Mouse (Mus musculus): ENCODE data around the gene Arnt2. TPM values are rescaled to one million over a fixed set of nuclear protein-coding genes. Genes with fewer than 3 reads are reported as not detected.

The Arnt2 gene
- polyA plus RNA-seq, 1 experiment from 2014 or later = 2.3 TPM

GRCm38 (mm10) chr7:84210585-84211291 is 199.2 kb downstream of the Arnt2 start:
- ATAC-seq (ENCODE audit: insufficient number of reproducible peaks, insufficient read depth, low FRiP score, low read depth) = no peak
- H3K27ac ChIP-seq (replicated peaks in 1 of 2; ENCODE audit: control insufficient read depth in 1 of 2, insufficient read depth in 1 of 2, low read depth in 2 of 2, low read length in 2 of 2) = peak overlapping the region; percentile 25 to 30; a peak in 2 of 4 replicates
- WGBS = 32% methylated on average over 10 of the region's 10 CpGs

GRCm38 (mm10) chr7:84203981-84204380 is 206.0 kb downstream of the Arnt2 start:
- H3K36me3 ChIP-seq (ENCODE audit: control insufficient read depth, insufficient read depth, low read length) = no peaks in the 10 kb centered on the region
- H3K27ac ChIP-seq (replicated peaks in 1 of 2; ENCODE audit: control insufficient read depth in 1 of 2, insufficient read depth in 1 of 2, low read depth in 2 of 2, low read length in 2 of 2) = no peak overlapping the region
- H3K4me1 ChIP-seq (ENCODE audit: control insufficient read depth in 2 of 2, insufficient read depth in 2 of 2, low read length in 2 of 2) = peaks cover 0 to 8% of the 10 kb centered on the region in 2 experiments; a peak in 2 of 4 replicates
- no peak for ATAC-seq (ENCODE audit: insufficient number of reproducible peaks, insufficient read depth, low FRiP score, low read depth)
- H3K4me2 ChIP-seq (ENCODE audit: low read length) = no peak overlapping the region
- H3K9me3 ChIP-seq (ENCODE audit: control insufficient read depth, low read length) = no peaks in the 10 kb centered on the region
- H3K4me3 ChIP-seq (ENCODE audit: control insufficient read depth in 1 of 2, insufficient read depth in 1 of 2, low read depth in 1 of 2, low read length in 2 of 2) = no peak overlapping the region
- H3K27me3 ChIP-seq (ENCODE audit: control insufficient read depth, insufficient read depth, low read length) = no peaks in the 10 kb centered on the region
- WGBS = 40% methylated on average over 3 of the region's 3 CpGs
- H3K9ac ChIP-seq (ENCODE audit: low read length) = no peak overlapping the region

More at GRCm38 (mm10) chr7:84210585-84211291, 199.2 kb downstream of the Arnt2 start:
- Histone ChIP-seq H3K9me3 (ENCODE audit: control insufficient read depth, low read length) (no peaks in the 10 kb centered on the region), H3K4me3 (ENCODE audit: control insufficient read depth in 1 of 2, insufficient read depth in 1 of 2, low read depth in 1 of 2, low read length in 2 of 2) (no peak overlapping the region), H3K4me1 (ENCODE audit: control insufficient read depth in 2 of 2, insufficient read depth in 2 of 2, low read length in 2 of 2) (peaks cover 12 to 20% of the 10 kb centered on the region in 2 experiments), H3K9ac (ENCODE audit: low read length) (peak overlapping the region; percentile 21; the same call in 1 of the 2 replicates), H3K4me2 (ENCODE audit: low read length) (peak overlapping the region; percentile 38), H3K36me3 (ENCODE audit: control insufficient read depth, insufficient read depth, low read length) (no peaks in the 10 kb centered on the region), H3K27me3 (ENCODE audit: control insufficient read depth, insufficient read depth, low read length) (no peaks in the 10 kb centered on the region)

DNA sequence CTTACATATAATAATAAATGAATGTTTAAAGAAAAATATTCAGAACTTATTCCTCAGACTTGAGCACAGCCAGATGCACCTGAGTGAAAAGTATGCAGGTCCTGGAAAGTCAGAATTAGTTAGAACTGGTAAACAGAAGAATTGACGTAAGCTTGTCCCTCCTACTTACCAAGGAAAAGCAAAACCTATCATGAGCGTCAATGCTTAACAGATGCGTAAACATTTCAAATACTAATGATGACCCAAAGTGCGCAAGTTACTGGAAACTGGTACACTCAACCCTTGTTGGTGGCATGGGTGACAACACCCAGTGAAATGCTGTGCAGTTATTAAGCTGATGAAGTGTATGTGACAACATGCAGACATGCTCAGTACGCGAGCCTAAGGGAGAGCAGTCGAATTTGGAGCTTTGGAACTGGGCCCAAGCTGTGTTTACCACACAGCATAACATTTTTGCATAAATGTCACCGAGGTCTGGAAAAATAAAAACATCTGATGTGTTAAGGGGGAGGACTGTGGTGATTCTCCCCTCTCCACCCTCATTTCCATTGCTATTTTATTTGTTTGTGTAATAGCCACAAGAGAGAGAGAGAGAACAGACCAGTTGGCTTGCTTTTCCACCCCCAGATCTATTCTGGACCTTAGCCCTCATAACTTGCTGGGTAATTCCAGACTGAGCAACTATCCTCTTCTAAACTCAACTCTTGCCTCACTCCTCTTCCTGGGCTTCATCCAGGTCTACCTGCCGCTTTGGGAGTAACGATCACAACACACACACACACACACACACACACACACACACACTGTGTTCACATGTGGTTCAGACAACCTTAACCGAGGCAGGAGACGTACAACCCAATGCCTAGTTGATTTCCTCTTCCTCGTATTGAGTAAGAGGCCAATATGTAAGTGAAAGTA is 208.6 kb downstream of the Arnt2 start:
- no peaks in the 10 kb centered on the region for H3K27me3 ChIP-seq (ENCODE audit: control insufficient read depth, insufficient read depth, low read length)
- WGBS = 78% methylated on average over 13 of the region's 13 CpGs
- H3K9ac ChIP-seq (ENCODE audit: low read length) = no peak overlapping the region
- no peaks in the 10 kb centered on the region for H3K36me3 ChIP-seq (ENCODE audit: control insufficient read depth, insufficient read depth, low read length)
- ATAC-seq (ENCODE audit: insufficient number of reproducible peaks, insufficient read depth, low FRiP score, low read depth) = no peak
- H3K27ac ChIP-seq (replicated peaks in 1 of 2; ENCODE audit: control insufficient read depth in 1 of 2, insufficient read depth in 1 of 2, low read depth in 2 of 2, low read length in 2 of 2) = no peak overlapping the region; a peak in 1 of 4 replicates
- H3K9me3 ChIP-seq (ENCODE audit: control insufficient read depth, low read length) = no peaks in the 10 kb centered on the region
- H3K4me2 ChIP-seq (ENCODE audit: low read length) = no peak overlapping the region
- H3K4me3 ChIP-seq (ENCODE audit: control insufficient read depth in 1 of 2, insufficient read depth in 1 of 2, low read depth in 1 of 2, low read length in 2 of 2) = no peak overlapping the region
- peaks cover 0 to 8% of the 10 kb centered on the region in 2 experiments; a peak in 2 of 4 replicates for H3K4me1 ChIP-seq (ENCODE audit: control insufficient read depth in 2 of 2, insufficient read depth in 2 of 2, low read length in 2 of 2)

GRCm38 (mm10) chr7:84197208-84197860 is 212.6 kb downstream of the Arnt2 start:
- Histone ChIP-seq H3K4me1 (ENCODE audit: control insufficient read depth in 2 of 2, insufficient read depth in 2 of 2, low read length in 2 of 2) (no peaks in the 10 kb centered on the region), H3K9ac (ENCODE audit: low read length) (no peak overlapping the region), H3K9me3 (ENCODE audit: control insufficient read depth, low read length) (0 out of 2 replicates have a peak, but pooled peaks cover 4% of the 10 kb centered on the region), H3K4me3 (ENCODE audit: control insufficient read depth in 1 of 2, insufficient read depth in 1 of 2, low read depth in 1 of 2, low read length in 2 of 2) (no peak overlapping the region), H3K4me2 (ENCODE audit: low read length) (no peak overlapping the region), H3K27ac (replicated peaks in 1 of 2; ENCODE audit: control insufficient read depth in 1 of 2, insufficient read depth in 1 of 2, low read depth in 2 of 2, low read length in 2 of 2) (no peak overlapping the region), H3K27me3 (ENCODE audit: control insufficient read depth, insufficient read depth, low read length) (no peaks in the 10 kb centered on the region), H3K36me3 (ENCODE audit: control insufficient read depth, insufficient read depth, low read length) (no peaks in the 10 kb centered on the region)
- no peak for ATAC-seq (ENCODE audit: insufficient number of reproducible peaks, insufficient read depth, low FRiP score, low read depth)
- 81% methylated on average over 6 of the region's 6 CpGs for WGBS

Other genes with a start within 250 kb of the Arnt2 start
- gene Gm2115, start 118.8 kb upstream of the Arnt2 start, polyA plus RNA-seq (2014; fragmentation: Nextera tagmentation; extraction: Ambion mirVana) = 0.20 and 0.27 TPM in 2 replicates
- gene Fah, start 196.5 kb upstream of the Arnt2 start, polyA plus RNA-seq (2014; fragmentation: Nextera tagmentation; extraction: Ambion mirVana) = 4.8 and 4.9 TPM in 2 replicates